Mouse (Mus musculus): ENCODE measurements around the gene Oosp3.

DNA sequence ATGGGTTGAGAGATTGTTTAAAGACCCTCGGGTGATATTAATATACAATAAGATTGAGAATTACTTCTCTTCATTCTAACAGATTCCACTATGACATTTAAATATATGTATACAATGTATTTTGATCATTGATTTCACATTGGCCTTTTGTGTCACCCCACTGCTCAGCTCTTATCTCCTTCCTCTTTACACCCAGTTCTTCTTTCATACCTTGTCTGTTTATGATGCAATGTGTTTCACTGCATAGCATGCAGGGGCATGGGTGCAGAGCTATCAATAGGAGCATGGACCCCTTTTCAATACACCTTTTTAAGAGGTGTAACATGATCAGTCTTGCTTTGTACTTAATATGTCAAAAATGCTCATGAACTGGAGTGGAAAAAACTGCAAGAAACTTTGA lies 33.4 kb downstream of the Oosp3 start:
- TF ChIP-seq CTCF (IDR thresholded peaks at IDR 0.05), result no peak
- TF ChIP-seq EP300 (IDR thresholded peaks at IDR 0.05), result no peak

Data from lung, postnatal 0 days (tissue).